Mouse (Mus musculus) stomach, postnatal 0 days (tissue): ENCODE data around the gene Gm21987. TPM values are rescaled to one million over a fixed set of nuclear protein-coding genes. Genes with fewer than 3 reads are reported as not detected.

Experiments used
- ATAC-seq: fragments of 200-750 bp; cut with Nextera tagmentation; 2 replicates; pipeline ENCODE4 v1.8.0; 2017; ENCODE audit not compliant: low FRiP score, low TSS enrichment
- DNase-seq: peaks from one replicate; pipeline ENCODE4 v3.0.0-alpha.2; 2016; ENCODE audit warnings: low spot score
- H3K27ac ChIP-seq: fragments of 300-500 bp; sonication (generic); replicated peaks from 2 replicates; pipeline ENCODE4 v1.5.1; 2014; ENCODE audit warnings: mild to moderate bottlenecking, control low read depth
- H3K27me3 ChIP-seq: fragments of 300-500 bp; sonication (generic); 2 replicates; pipeline ENCODE4 v1.6.1; 2014; ENCODE audit warnings: low read length; ENCODE audit not compliant: control insufficient read depth, insufficient read depth
- H3K36me3 ChIP-seq: fragments of 300-500 bp; sonication (generic); 2 replicates; pipeline ENCODE4 v1.6.1; 2014; ENCODE audit warnings: low read length, mixed read lengths; ENCODE audit not compliant: control insufficient read depth, insufficient read depth
- H3K4me1 ChIP-seq: fragments of 300-500 bp; sonication (generic); replicated peaks from 2 replicates; pipeline ENCODE4 v1.6.1; 2014; ENCODE audit warnings: antibody characterized with exemption; ENCODE audit not compliant: control insufficient read depth, insufficient read depth
- H3K4me2 ChIP-seq: fragments of 300-500 bp; sonication (generic); replicated peaks from 2 replicates; pipeline ENCODE4 v1.6.1; 2014; ENCODE audit warnings: low read depth, mild to moderate bottlenecking, control low read depth, moderate library complexity
- H3K4me3 ChIP-seq: fragments of 300-500 bp; sonication (generic); 2 replicates; pipeline ENCODE4 v1.5.1; 2014; ENCODE audit warnings: low read depth, low read length, control low read depth
- H3K9ac ChIP-seq: fragments of 300-500 bp; sonication (generic); 2 replicates; pipeline ENCODE4 v1.6.1; 2014; ENCODE audit warnings: mild to moderate bottlenecking, low read length, control low read depth, mixed read lengths
- H3K9me3 ChIP-seq: fragments of 300-500 bp; sonication (generic); 2 replicates; pipeline ENCODE4 v1.6.1; 2016; ENCODE audit warnings: low read length; ENCODE audit not compliant: control insufficient read depth
- CTCF ChIP-seq: IDR thresholded peaks from 2 replicates; pipeline ENCODE4 v1.5.1; 2016; ENCODE audit warnings: antibody characterized with exemption, low read depth, mild to moderate bottlenecking, moderate library complexity
- EP300 ChIP-seq: optimal IDR thresholded peaks from 2 replicates; pipeline ENCODE3; 2016; ENCODE audit warnings: antibody characterized with exemption
- WGBS: fragments of 180-500 bp; shearing (Covaris S2); extraction: QIAGEN DNeasy Blood & Tissue Kit; methylation state at CpG from one replicate; pipeline ENCODE4 v1.1.7; 2014; 5-methylcytosine and 5-hydroxymethylcytosine counted together
- polyA plus RNA-seq: library from polyadenylated mRNA; unstranded; fragments of >200 nt; fragmentation: Nextera tagmentation; extraction: Ambion mirVana; gene quantifications from 2 replicates; pipeline ENCODE4 v1.2.1, GENCODE M21; 2015

The Gm21987 gene
- polyA plus RNA-seq, 1 experiment from 2014 or later, result not detected

DNA sequence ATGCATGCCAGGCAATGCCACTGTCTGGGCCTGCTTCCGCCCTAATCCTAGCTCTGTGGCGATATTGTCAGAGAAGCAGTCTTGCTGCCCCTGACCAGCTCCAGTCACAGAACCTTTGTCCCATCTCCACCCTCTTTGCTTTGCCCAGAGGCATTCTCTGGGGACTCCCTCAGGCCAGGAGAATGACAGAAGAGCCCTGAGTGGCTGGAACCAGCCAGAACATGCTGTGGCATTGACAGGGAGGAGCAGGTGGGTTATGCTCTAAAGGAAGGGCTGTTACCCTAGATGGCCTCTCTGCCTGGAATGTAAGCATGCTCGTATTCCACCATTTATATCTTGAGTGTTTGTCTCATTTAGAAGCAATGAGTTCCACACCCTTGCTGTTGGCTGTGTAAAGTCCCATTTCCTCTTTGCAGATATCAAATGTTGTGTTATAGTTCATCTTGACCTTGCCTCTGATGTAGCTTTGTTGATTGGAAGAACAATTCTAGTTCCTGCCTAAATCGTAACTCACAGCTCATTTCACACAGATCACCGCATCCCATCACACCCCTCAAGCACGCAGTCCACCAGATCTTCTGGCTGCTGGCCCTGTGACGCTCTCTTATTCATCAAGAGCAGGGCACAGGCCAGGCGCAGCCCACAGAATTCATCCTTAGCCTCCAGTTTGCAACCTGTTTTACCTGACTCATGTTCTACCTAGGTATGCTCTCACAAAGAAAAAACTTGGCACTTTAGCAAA is 24.0 kb downstream of the Gm21987 start:
- H3K9ac ChIP-seq, result no peak overlapping the region
- no peak overlapping the region for H3K4me2 ChIP-seq
- TF ChIP-seq CTCF (no peak), EP300 (no peak)
- H3K4me1 ChIP-seq, result no peaks in the 10 kb centered on the region
- no peaks in the 10 kb centered on the region for H3K27me3 ChIP-seq
- H3K27ac ChIP-seq, result no peak overlapping the region
- ATAC-seq, result peak; percentile 58
- H3K9me3 ChIP-seq, result no peaks in the 10 kb centered on the region
- no peak for DNase-seq
- 72% methylated on average over 8 of the region's 8 CpGs for WGBS
- no peak overlapping the region for H3K4me3 ChIP-seq
- H3K36me3 ChIP-seq, result no peaks in the 10 kb centered on the region

DNA sequence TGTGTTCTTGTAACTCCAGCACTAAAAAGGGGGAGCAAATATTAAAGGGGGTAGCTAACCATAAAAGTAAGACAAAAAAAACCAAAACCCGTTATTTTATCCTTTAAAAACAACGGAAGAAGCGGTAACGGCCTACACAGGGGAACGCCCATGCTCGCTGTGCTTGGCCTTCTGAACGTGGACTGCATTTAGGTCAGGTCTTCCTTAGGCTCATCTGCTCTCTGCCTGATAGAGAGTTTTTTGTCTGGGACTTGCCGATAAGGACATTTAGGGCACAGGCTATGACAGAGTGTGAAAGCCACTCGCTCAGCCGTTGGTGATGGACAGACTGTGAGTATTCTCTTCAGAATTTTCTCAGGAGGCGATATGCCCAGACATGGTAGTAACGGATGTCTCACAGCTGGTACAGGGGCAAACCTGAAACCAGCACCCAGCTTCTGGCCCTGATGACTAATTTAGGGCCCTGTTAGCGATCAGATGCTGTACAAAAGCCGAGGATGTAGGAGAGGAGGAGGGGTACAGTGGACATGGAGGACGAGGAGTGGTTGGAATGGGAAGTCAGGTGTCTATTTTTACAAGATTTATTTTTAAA is 25.0 kb downstream of the Gm21987 start:
- ATAC-seq (no peak), DNase-seq (no peak)
- H3K4me1 ChIP-seq, result no peaks in the 10 kb centered on the region
- H3K4me3 ChIP-seq, result no peak overlapping the region
- no peak overlapping the region for H3K9ac ChIP-seq
- no peaks in the 10 kb centered on the region for H3K9me3 ChIP-seq
- H3K27ac ChIP-seq, result no peak overlapping the region
- H3K36me3 ChIP-seq, result no peaks in the 10 kb centered on the region
- H3K27me3 ChIP-seq, result no peaks in the 10 kb centered on the region
- no peak overlapping the region for H3K4me2 ChIP-seq
- TF ChIP-seq CTCF (no peak), EP300 (no peak)
- 86% methylated on average over 15 of the region's 15 CpGs for WGBS

DNA sequence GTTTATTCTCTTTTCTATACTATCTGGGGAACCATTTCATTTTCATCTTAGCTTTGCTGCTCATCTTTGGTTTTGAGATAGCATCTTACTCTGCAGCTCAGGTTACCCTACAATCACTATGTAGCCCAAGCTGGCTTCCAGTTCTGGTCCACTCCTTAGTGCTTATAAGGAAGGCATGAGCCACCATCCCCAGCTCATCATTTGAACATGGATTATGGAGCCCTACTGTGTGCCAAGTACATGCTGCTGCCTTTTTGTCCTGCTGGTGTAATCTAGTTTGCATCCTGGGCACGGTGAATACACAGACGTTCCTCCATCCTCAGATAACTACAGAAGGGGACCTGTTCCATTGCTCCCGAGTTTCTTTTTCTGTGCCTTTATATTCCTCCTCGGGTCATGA is 26.0 kb downstream of the Gm21987 start:
- WGBS, result 89% methylated on average over 4 of the region's 4 CpGs
- H3K36me3 ChIP-seq, result no peaks in the 10 kb centered on the region
- ATAC-seq, result no peak
- no peaks in the 10 kb centered on the region for H3K27me3 ChIP-seq
- no peak overlapping the region for H3K4me3 ChIP-seq
- H3K4me1 ChIP-seq, result no peaks in the 10 kb centered on the region
- H3K9ac ChIP-seq, result no peak overlapping the region
- DNase-seq, result no peak
- no peak overlapping the region for H3K4me2 ChIP-seq
- no peak for TF ChIP-seq EP300
- no peak for TF ChIP-seq CTCF
- no peak overlapping the region for H3K27ac ChIP-seq
- no peaks in the 10 kb centered on the region for H3K9me3 ChIP-seq

DNA sequence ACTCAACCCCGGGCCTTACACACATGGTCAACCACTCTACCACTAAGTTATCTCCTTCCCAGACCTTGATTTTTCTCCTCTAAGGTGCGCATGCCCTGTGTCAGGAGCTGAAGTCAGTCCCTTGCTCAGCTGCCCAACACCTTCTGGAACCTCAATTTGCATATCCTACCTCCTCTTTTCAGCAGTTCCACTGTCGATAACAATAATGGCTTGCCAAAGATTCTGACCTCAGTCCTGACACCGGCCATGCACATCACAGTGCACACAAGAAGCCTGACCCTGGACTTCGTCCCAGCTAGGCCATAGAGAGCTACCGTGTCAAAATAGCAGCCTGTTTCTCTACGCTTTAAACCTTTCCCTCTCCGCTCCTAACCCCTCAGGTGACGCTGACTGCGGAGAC is 26.6 kb downstream of the Gm21987 start:
- H3K27me3 ChIP-seq, result no peaks in the 10 kb centered on the region
- H3K4me1 ChIP-seq, result no peaks in the 10 kb centered on the region
- DNase-seq (no peak), ATAC-seq (no peak)
- no peak overlapping the region for H3K4me3 ChIP-seq
- 80% methylated on average over 10 of the region's 10 CpGs for WGBS
- H3K9ac ChIP-seq, result no peak overlapping the region
- TF ChIP-seq CTCF, result no peak
- no peak for TF ChIP-seq EP300
- no peaks in the 10 kb centered on the region for H3K9me3 ChIP-seq
- H3K36me3 ChIP-seq, result no peaks in the 10 kb centered on the region
- H3K27ac ChIP-seq, result no peak overlapping the region
- no peak overlapping the region for H3K4me2 ChIP-seq

DNA sequence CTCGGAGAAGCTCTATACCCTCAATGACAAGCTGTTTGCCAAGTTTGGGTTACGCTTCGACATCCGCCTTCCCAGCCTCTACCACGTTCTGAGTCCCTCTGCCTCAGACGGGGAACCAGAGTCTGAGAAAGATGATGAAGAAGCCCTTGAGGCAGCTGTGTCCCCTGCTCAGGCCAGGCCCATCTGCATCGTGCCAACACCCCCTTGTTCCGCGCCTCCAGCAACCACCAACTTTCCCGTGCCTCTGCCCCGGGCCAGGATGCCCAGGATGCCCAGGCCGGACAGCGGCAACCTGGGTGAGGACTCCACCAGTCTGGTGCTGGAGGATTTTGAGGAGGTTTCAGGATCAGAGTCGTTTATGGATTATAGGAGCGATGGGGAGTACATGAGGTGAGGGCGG is 27.1 kb downstream of the Gm21987 start:
- Histone ChIP-seq H3K27ac (no peak overlapping the region), H3K9me3 (no peaks in the 10 kb centered on the region), H3K4me1 (no peaks in the 10 kb centered on the region), H3K36me3 (no peaks in the 10 kb centered on the region), H3K9ac (no peak overlapping the region), H3K27me3 (no peaks in the 10 kb centered on the region), H3K4me2 (no peak overlapping the region), H3K4me3 (no peak overlapping the region)
- WGBS, result 87% methylated on average over 16 of the region's 16 CpGs
- ATAC-seq (no peak), DNase-seq (no peak)
- TF ChIP-seq EP300 (no peak), CTCF (no peak)

DNA sequence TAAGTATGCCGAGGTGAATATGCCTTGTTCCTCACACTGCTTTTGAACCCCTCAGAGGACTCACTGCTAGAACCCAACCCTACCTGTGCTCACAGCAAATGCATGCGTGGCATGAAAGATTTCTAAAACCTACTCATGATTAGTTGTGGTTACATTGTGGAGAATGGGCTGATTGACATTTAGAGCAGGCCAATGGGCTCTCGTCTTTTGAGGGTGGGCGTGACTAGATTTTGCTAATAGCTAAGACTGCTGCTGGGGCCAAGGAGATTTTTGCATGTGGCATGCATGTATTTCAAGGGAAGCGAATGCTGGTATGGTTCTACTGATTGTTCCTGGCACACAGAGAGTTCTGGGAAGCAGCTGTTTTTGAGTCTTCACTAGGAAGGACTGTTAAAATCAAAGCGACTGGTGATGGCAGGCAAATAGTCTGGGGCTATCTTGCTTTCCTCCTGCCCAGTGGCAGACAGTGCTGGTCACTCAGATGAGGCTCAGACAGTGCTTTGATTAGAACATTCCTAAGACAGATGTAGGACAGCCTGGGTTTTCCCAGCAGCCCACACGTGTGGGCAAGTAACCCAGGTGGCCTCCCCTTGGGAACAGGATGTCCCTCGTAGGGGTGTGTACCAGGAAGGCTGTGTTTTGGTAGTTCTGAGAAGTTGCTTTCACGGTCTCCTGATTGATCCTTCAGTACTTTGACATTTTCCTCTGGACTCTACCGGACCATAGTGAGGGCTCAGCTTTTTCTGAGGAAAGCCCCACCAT is 27.7 kb downstream of the Gm21987 start:
- Histone ChIP-seq H3K9me3 (no peaks in the 10 kb centered on the region), H3K36me3 (no peaks in the 10 kb centered on the region), H3K27me3 (no peaks in the 10 kb centered on the region), H3K4me1 (no peaks in the 10 kb centered on the region), H3K4me2 (no peak overlapping the region), H3K27ac (no peak overlapping the region), H3K9ac (no peak overlapping the region), H3K4me3 (no peak overlapping the region)
- no peak for ATAC-seq
- no peak for DNase-seq
- no peak for TF ChIP-seq EP300
- no peak for TF ChIP-seq CTCF
- 76% methylated on average over 10 of the region's 10 CpGs for WGBS
